Mouse (Mus musculus) limb, embryonic 11.5 days (tissue): ENCODE results near the gene Arid5a. TPM values are rescaled to one million over a fixed set of nuclear protein-coding genes. Genes with fewer than 3 reads are reported as not detected.

ENCODE experiments used
- ATAC-seq: fragments of 200-750 bp; cut with Nextera tagmentation; 2 replicates; pipeline ENCODE4 v1.8.0; 2017; ENCODE audit warnings: low read depth; ENCODE audit not compliant: insufficient number of reproducible peaks, low FRiP score, low TSS enrichment
- DNase-seq: peaks from one replicate; pipeline ENCODE4 v3.0.0-alpha.2; 2015; ENCODE audit warnings: low spot score
- H3K27ac ChIP-seq: fragments of 300-500 bp; sonication (generic); replicated peaks from 2 replicates; pipeline ENCODE4 v1.5.1; 2014; ENCODE audit warnings: low read depth, mild to moderate bottlenecking, low read length
- H3K27me3 ChIP-seq: fragments of 300-500 bp; sonication (generic); 2 replicates; pipeline ENCODE4 v1.6.1; 2014; ENCODE audit warnings: mild to moderate bottlenecking, low read length, mixed read lengths; ENCODE audit not compliant: control insufficient read depth, insufficient read depth
- H3K36me3 ChIP-seq: fragments of 300-500 bp; sonication (generic); 2 replicates; pipeline ENCODE4 v1.6.1; 2014; ENCODE audit warnings: mild to moderate bottlenecking, low read length, moderate library complexity, mixed read lengths; ENCODE audit not compliant: control insufficient read depth, insufficient read depth
- H3K4me1 ChIP-seq: fragments of 300-500 bp; sonication (generic); 2 replicates; pipeline ENCODE4 v1.6.1; 2014; ENCODE audit warnings: low read length, mixed read lengths; ENCODE audit not compliant: control insufficient read depth, insufficient read depth
- H3K4me2 ChIP-seq: fragments of 300-500 bp; sonication (generic); 2 replicates; pipeline ENCODE4 v1.6.1; 2014; ENCODE audit warnings: low read depth, mild to moderate bottlenecking, moderate library complexity; ENCODE audit not compliant: severe bottlenecking
- H3K4me3 ChIP-seq: fragments of 300-500 bp; sonication (generic); 2 replicates; pipeline ENCODE4 v1.5.1; 2014; ENCODE audit warnings: low read depth, low read length
- H3K9ac ChIP-seq: fragments of 300-500 bp; sonication (generic); 2 replicates; pipeline ENCODE4 v1.6.1; 2014; ENCODE audit warnings: mild to moderate bottlenecking, low read length
- H3K9me3 ChIP-seq: fragments of 300-500 bp; sonication (generic); 2 replicates; pipeline ENCODE4 v1.6.1; 2016; ENCODE audit warnings: low read length; ENCODE audit not compliant: control insufficient read depth
- WGBS: fragments of 180-500 bp; shearing (Covaris S2); extraction: QIAGEN DNeasy Blood & Tissue Kit; methylation state at CpG from one replicate; pipeline ENCODE4 v1.1.7; 2014; 5-methylcytosine and 5-hydroxymethylcytosine counted together
- polyA plus RNA-seq: library from polyadenylated mRNA; unstranded; fragments of >200 nt; fragmentation: Nextera tagmentation; extraction: Ambion mirVana; gene quantifications from 2 replicates; pipeline ENCODE4 v1.2.1, GENCODE M21; 2014

Gene Arid5a
- polyA plus RNA-seq, 1 experiment from 2014 or later: 2.8 TPM

DNA sequence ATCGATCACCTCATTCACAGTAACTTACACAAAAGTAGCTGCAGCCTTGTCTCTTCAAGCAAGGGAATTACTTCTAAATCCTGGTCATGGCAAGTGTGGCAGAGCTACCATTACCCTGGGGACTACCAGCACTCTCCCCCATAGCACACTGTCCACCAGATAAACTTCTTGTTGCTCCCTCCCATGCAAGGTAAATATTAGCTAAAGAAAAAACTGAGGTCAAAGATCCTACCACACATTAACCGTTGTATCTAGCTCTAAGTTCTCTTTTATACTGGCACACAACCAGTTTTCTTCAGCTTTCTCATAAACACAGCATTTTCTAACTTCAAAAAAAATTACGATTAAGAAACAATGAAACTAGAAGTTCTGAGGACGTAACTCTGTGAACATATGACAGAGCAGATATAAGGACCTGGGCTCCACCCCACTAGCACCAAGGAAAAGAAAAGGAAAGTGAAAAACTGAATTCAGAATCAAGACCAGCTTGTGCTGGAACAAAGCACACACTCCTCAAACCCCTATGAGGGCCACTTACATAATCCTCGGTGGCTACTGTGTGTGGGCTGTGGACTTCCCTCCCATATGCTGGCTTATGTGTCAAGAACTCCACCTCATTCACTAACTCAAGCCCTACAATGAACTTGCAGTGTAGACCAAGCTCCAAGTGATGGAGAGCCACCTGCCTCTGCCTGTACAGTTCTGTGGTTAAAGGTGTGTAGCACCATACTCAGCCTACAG lies 49.6 kb downstream of the Arid5a start:
- Histone ChIP-seq H3K27me3 (no peaks in the 10 kb centered on the region), H3K4me1 (no peaks in the 10 kb centered on the region)

DNA sequence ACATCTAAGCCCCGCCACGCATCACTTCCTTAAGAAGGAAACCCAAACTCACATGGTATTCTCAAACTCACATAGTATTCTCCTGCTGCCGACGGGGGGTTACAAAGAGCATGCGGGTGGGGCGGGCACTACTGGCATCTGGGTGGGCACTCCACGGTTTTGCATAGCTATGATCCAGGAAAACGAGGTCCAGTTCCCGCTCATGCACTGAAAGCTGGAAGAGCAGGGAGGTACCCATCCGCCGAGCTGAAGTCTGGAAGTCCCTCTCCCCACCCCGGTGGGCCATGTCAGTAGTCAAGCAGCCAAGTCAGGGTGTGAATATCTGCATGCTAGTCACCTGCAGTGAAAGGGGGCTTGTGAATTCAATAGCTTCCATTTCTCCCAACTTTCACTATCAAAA lies 60.2 kb downstream of the Arid5a start:
- Histone ChIP-seq H3K27me3 (no peaks in the 10 kb centered on the region), H3K9ac (no peak overlapping the region), H3K36me3 (peaks cover 8% of the 10 kb centered on the region), H3K4me2 (peak overlapping the region; percentile 50), H3K9me3 (no peaks in the 10 kb centered on the region), H3K4me1 (peaks cover 7% of the 10 kb centered on the region; the same call in 1 of the 2 replicates), H3K27ac (no peak overlapping the region), H3K4me3 (peak overlapping the region; percentile 79)
- DNase-seq: no peak
- no peak for ATAC-seq
- 68% methylated on average over 12 of the region's 12 CpGs for WGBS

More for the DNA sequence above, 49.6 kb downstream of the Arid5a start:
- Histone ChIP-seq H3K4me3 (no peak overlapping the region), H3K9ac (no peak overlapping the region), H3K9me3 (no peaks in the 10 kb centered on the region), H3K36me3 (peaks cover 35% of the 10 kb centered on the region), H3K4me2 (no peak overlapping the region), H3K27ac (no peak overlapping the region)
- WGBS: 90% methylated on average over 5 of the region's 5 CpGs
- ATAC-seq (no peak), DNase-seq (no peak)

DNA sequence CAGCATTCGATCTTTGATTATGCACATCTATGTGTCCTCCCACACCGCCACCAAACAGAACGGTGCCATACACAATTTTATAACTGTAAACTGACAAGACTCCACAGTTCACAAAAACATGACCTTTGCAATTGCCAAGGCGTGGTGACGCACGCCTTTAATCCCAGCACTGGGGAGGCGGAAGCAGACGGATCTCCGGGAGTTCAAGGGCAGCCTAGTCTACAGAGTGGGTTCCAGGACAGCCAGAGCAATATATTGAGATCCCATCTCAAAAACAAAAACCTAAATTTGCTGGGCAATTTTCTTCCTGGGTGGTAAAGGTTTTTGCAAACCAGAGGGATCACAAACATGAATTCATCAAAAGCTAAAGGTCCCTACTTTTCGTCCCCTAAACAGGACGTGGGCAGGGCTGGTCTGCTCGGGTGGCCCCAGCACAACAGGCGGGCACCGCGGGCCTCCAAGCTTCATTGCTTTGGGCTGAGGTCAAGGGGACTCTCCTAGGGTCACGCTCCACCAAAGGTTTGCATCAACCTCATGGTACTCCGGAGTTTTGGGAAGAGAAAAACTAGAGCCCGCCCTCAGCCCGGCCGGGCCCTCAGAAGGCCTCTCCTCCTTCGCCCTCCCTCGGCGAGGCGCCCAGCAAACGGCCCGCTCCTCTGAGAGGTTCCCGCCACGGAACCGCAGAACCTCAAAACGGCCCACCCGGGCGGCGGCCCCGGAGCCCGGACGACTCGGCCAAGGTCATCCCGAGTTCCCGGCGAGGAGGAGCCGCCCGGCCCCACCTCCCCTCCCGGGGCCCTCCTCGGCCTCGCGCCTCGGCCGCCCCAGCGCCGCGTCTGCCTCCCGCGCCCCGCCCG lies 60.8 kb downstream of the Arid5a start:
- Histone ChIP-seq H3K36me3 (peaks cover 8% of the 10 kb centered on the region), H3K4me2 (peak overlapping the region; percentile 50), H3K27me3 (no peaks in the 10 kb centered on the region), H3K9me3 (no peaks in the 10 kb centered on the region), H3K9ac (peak overlapping the region; percentile 88), H3K27ac (peak overlapping the region; percentile 37; the same call in 1 of the 2 replicates), H3K4me1 (peaks cover 7% of the 10 kb centered on the region; the same call in 1 of the 2 replicates), H3K4me3 (peak overlapping the region; percentile 79)
- ATAC-seq (peak; percentile 73), DNase-seq (peak; percentile 23)
- 5% methylated on average over 47 of the region's 55 CpGs for WGBS

DNA sequence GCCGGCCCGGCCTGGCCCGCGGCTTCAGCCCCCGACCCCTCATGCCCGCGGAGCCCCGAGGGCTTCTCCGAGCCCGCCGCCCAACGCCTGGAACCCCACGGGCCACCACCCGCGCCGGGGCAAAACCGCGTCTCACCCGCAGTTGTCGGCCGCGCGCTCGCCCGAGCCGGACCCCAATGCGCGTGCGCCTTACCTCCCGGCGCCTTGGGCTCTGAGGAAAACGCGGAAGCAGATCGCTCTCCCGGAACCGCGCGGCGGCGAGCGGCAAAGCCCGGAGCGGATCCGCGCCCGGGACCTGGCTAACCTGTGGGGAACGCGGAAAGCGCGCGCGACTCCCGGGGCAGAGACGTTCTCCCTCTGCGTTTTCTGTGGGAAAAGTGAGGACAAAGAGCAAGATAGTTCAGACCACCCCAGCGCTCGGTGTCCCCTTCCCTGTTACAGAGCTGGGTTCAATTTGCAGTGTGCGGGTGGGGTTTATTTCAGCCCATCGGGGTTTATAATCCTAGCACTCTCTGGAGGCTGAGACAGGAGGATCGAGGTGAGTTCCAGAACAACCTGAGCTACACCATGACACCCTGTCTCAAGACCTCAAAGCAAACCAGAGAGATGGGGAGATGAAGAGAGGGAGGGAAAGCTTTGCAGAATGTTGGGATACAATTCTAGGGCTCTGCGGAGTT lies 61.6 kb downstream of the Arid5a start, which contains the start of gene Kansl3:
Gene Kansl3 (minus strand): TSS at position 213 of the 677 bp plus-strand sequence.
- DNase-seq: peak; percentile 97
- peak within 1 kb of the TSS; percentile 37; the same call in 1 of the 2 replicates for H3K27ac ChIP-seq
- no peaks in the 10 kb centered on the region for H3K27me3 ChIP-seq
- peak within 1 kb of the TSS; percentile 50 for H3K4me2 ChIP-seq
- H3K9ac ChIP-seq: peak within 1 kb of the TSS; percentile 88
- H3K4me1 ChIP-seq: peaks cover 7% of the 10 kb centered on the region; the same call in 1 of the 2 replicates
- no peaks in the 10 kb centered on the region for H3K9me3 ChIP-seq
- WGBS: 4% methylated on average over 52 of the region's 61 CpGs
- H3K4me3 ChIP-seq: peak within 1 kb of the TSS; percentile 79
- ATAC-seq: peak; percentile 72; the same call in 1 of the 2 replicates
- peaks cover 8% of the 10 kb centered on the region for H3K36me3 ChIP-seq

DNA sequence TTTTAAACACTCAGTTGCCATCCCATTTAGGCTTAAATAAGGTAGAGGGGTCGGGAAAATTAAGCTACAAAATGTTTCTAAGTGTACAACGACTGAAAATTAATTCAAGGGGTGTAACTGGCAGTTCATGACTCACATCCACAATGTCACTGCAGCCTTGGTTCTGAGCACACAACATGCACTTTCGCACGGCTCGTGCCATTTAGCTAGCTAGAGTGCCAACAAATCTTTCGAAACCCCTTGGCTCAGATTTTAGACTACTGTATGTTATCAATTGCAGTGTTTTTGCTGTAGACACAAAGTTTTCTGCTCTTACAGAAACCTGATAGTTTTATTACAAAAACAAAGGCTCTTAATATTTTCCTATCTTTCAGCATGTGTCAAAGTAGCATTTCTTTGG lies 63.4 kb downstream of the Arid5a start:
- no peak overlapping the region for H3K27ac ChIP-seq
- H3K4me1 ChIP-seq: peaks cover 7% of the 10 kb centered on the region; the same call in 1 of the 2 replicates
- ATAC-seq (no peak), DNase-seq (no peak)
- no peaks in the 10 kb centered on the region for H3K9me3 ChIP-seq
- H3K4me2 ChIP-seq: no peak overlapping the region
- no peaks in the 10 kb centered on the region for H3K27me3 ChIP-seq
- 79% methylated on average over 6 of the region's 6 CpGs for WGBS
- H3K4me3 ChIP-seq: no peak overlapping the region
- no peaks in the 10 kb centered on the region for H3K36me3 ChIP-seq
- no peak overlapping the region for H3K9ac ChIP-seq

DNA sequence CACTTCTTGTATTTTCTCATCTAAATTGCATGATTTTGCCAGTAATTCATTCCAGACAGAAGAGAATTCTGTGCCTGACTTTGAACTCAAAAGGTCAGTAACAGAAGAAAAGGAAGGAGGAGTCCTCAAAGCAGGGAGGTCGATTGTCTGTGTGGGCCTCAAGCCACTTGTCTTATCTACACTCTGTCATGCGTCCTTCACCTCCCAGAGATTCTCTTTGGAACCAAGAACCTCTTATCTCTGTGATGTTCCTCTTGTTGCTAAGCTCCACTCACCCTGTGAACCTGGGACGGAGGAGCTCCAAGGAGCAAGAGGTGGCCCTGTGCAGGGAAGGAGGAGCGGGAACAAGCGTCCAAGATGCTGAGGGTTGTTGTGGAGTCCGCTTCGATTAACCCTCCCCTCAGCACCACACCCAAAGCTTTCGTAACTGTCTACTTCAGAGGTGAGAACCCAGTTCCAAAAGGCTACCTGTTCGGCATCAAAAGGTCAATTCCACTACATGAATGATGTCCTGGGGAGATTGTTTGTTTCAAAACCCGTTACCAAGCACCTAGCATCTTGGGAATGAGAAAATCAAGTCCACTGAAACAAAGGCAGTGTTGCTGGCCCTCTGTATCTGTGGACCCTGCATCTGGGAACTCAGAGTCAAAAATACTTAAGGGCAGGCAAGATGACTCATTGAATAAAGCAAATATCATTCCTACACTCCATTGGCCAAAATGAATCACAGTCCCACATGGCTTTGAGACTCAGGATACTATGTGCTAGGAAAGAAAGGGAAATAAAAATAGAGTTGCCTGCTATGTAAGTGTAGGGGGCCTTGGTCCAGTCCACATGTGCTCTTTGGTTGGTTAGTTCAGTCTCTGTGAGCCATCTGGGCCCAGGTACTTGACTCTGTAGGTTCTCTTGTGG lies 64.7 kb downstream of the Arid5a start, which contains the start of gene Fer1l5:
Gene Fer1l5 (plus strand): TSS at position 358 of the 912 bp plus-strand sequence.
- 80% methylated on average over 10 of the region's 10 CpGs for WGBS
- no peak for ATAC-seq
- no peak within 1 kb of the TSS for H3K4me2 ChIP-seq
- H3K27ac ChIP-seq: no peak within 1 kb of the TSS
- H3K4me1 ChIP-seq: peaks cover 7% of the 10 kb centered on the region; the same call in 1 of the 2 replicates
- no peak within 1 kb of the TSS for H3K4me3 ChIP-seq
- no peak for DNase-seq
- no peaks in the 10 kb centered on the region for H3K36me3 ChIP-seq
- no peaks in the 10 kb centered on the region for H3K9me3 ChIP-seq
- no peak within 1 kb of the TSS for H3K9ac ChIP-seq
- H3K27me3 ChIP-seq: no peaks in the 10 kb centered on the region
